Mouse (Mus musculus) kidney, postnatal 0 days (tissue): Measurements from ENCODE around the gene Jph3. TPM values are rescaled to one million over a fixed set of nuclear protein-coding genes. Genes with fewer than 3 reads are reported as not detected.

Experiments used
- ATAC-seq: fragments of 200-750 bp; cut with Nextera tagmentation; replicated peaks from 2 replicates; pipeline ENCODE4 v1.8.0; 2017; ENCODE audit warnings: low read depth, moderate number of reproducible peaks, moderate TSS enrichment, moderate library complexity; ENCODE audit not compliant: low FRiP score
- DNase-seq: peaks from one replicate; pipeline ENCODE4 v3.0.0-alpha.2; 2016; ENCODE audit warnings: low spot score
- H3K27ac ChIP-seq: fragments of 300-500 bp; sonication (generic); 2 replicates; pipeline ENCODE4 v1.5.1; 2014; ENCODE audit warnings: mild to moderate bottlenecking
- H3K27me3 ChIP-seq: fragments of 300-500 bp; sonication (generic); 2 replicates; pipeline ENCODE4 v1.6.1; 2014; ENCODE audit warnings: low read length, mixed read lengths; ENCODE audit not compliant: insufficient read depth
- H3K36me3 ChIP-seq: fragments of 300-500 bp; sonication (generic); 2 replicates; pipeline ENCODE4 v1.6.1; 2014; ENCODE audit warnings: low read length, mixed read lengths; ENCODE audit not compliant: insufficient read depth
- H3K4me1 ChIP-seq: fragments of 300-500 bp; sonication (generic); replicated peaks from 2 replicates; pipeline ENCODE4 v1.6.1; 2014; ENCODE audit warnings: antibody characterized with exemption, low read length, mixed read lengths; ENCODE audit not compliant: insufficient read depth
- H3K4me2 ChIP-seq: fragments of 300-500 bp; sonication (generic); 2 replicates; pipeline ENCODE4 v1.6.1; 2014; ENCODE audit warnings: mild to moderate bottlenecking, low read length, moderate library complexity, mixed read lengths
- H3K4me3 ChIP-seq: fragments of 300-500 bp; sonication (generic); replicated peaks from 2 replicates; pipeline ENCODE4 v1.5.1; 2014; ENCODE audit warnings: low read depth, low read length
- H3K9ac ChIP-seq: fragments of 300-500 bp; sonication (generic); 2 replicates; pipeline ENCODE4 v1.6.1; 2014; ENCODE audit warnings: low read depth, low read length
- H3K9me3 ChIP-seq: fragments of 300-500 bp; sonication (generic); replicated peaks from 2 replicates; pipeline ENCODE4 v1.6.1; 2016; ENCODE audit warnings: low read length, inconsistent platforms, mixed read lengths
- CTCF ChIP-seq: IDR thresholded peaks from 2 replicates; pipeline ENCODE4 v1.5.1; 2016; ENCODE audit warnings: antibody characterized with exemption, low read depth, mild to moderate bottlenecking, moderate library complexity
- WGBS: fragments of 180-500 bp; shearing (Covaris S2); extraction: QIAGEN DNeasy Blood & Tissue Kit; methylation state at CpG from one replicate; pipeline ENCODE4 v1.1.7; 2014; 5-methylcytosine and 5-hydroxymethylcytosine counted together
- polyA plus RNA-seq: library from polyadenylated mRNA; unstranded; fragments of >200 nt; fragmentation: Nextera tagmentation; extraction: Ambion mirVana; gene quantifications from 2 replicates; pipeline ENCODE4 v1.2.1, GENCODE M21; 2015

The Jph3 gene
- polyA plus RNA-seq, 1 experiment from 2014 or later = 0.41 TPM

- H3K9ac ChIP-seq = no peak overlapping the region
- no peak overlapping the region for H3K4me2 ChIP-seq
- no peaks in the 10 kb centered on the region for H3K4me1 ChIP-seq
- H3K27ac ChIP-seq = no peak overlapping the region
- TF ChIP-seq CTCF = no peak
- no peak for DNase-seq
- H3K36me3 ChIP-seq = no peaks in the 10 kb centered on the region
- no peaks in the 10 kb centered on the region for H3K27me3 ChIP-seq
- no peak overlapping the region for H3K4me3 ChIP-seq
- no peak for ATAC-seq
- no peaks in the 10 kb centered on the region for H3K9me3 ChIP-seq
- 72% methylated on average over 7 of the region's 7 CpGs for WGBS
Observed at GRCm38 (mm10) chr8:121765594-121766138, 36.2 kb downstream of the Jph3 start.

DNA sequence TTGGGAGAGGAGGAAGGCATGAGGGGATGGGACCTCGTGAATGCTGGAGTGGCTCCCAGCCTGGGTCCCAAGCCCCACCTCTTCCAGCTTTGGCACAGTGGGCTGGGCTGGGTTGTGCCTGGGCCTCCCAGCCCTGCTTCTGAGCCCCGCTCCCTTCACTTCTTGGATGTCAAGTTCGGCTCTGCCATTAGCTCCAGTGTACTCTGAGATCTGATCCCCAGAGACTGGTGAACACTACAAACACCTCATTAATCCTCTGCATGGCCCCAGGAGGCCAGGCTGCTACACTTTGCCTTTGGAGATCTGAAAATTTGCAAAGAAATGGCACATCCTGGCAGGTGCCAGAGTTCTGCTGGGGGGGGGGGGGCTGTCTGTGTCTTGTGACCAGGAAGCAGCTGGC, 39.7 kb downstream of the Jph3 start:
- DNase-seq (no peak), ATAC-seq (no peak)
- H3K4me2 ChIP-seq = no peak overlapping the region
- H3K9me3 ChIP-seq = no peaks in the 10 kb centered on the region
- H3K4me1 ChIP-seq = no peaks in the 10 kb centered on the region
- no peak overlapping the region for H3K4me3 ChIP-seq
- H3K36me3 ChIP-seq = no peaks in the 10 kb centered on the region
- H3K27me3 ChIP-seq = no peaks in the 10 kb centered on the region
- H3K27ac ChIP-seq = no peak overlapping the region
- H3K9ac ChIP-seq = no peak overlapping the region
- 48% methylated on average over 3 of the region's 3 CpGs for WGBS
- no peak for TF ChIP-seq CTCF

GRCm38 (mm10) chr8:121769621-121770020, 40.2 kb downstream of the Jph3 start:
- no peak for TF ChIP-seq CTCF
- H3K4me1 ChIP-seq = no peaks in the 10 kb centered on the region

GRCm38 (mm10) chr8:121770845-121771752, 41.7 kb downstream of the Jph3 start:
- no peaks in the 10 kb centered on the region for H3K4me1 ChIP-seq
- no peaks in the 10 kb centered on the region for H3K9me3 ChIP-seq
- H3K4me2 ChIP-seq = no peak overlapping the region
- H3K27me3 ChIP-seq = no peaks in the 10 kb centered on the region
- H3K9ac ChIP-seq = no peak overlapping the region
- no peak for ATAC-seq
- no peak overlapping the region for H3K27ac ChIP-seq
- no peak for DNase-seq
- H3K36me3 ChIP-seq = no peaks in the 10 kb centered on the region
- no peak for TF ChIP-seq CTCF
- 25% methylated on average over 19 of the region's 19 CpGs for WGBS
- H3K4me3 ChIP-seq = no peak overlapping the region

More at GRCm38 (mm10) chr8:121769621-121770020, 40.2 kb downstream of the Jph3 start:
- ATAC-seq = no peak
- Histone ChIP-seq H3K27ac (no peak overlapping the region), H3K4me2 (no peak overlapping the region), H3K27me3 (no peaks in the 10 kb centered on the region), H3K36me3 (no peaks in the 10 kb centered on the region), H3K9ac (no peak overlapping the region), H3K9me3 (no peaks in the 10 kb centered on the region), H3K4me3 (no peak overlapping the region)
- WGBS = 86% methylated on average over 2 of the region's 2 CpGs
- no peak for DNase-seq

DNA sequence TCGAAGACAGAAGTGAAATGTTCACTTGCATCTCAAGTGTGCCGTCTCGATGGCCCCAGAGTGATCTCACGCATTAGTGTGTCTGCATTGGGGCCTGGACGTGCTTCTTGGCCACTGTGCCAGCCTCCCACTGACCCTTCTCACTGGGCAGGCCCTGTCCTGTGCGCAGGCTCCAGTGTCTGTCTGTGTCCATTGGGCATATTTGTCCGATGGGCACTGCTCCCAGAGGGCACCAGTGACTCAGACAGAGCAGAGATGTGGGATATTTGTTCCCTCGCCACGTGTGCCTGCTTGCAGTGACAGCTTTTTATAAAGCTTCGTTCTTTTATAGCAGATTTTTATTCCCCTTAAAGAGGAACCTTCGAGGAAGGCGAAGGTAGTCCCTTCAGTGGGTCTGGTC, 44.5 kb downstream of the Jph3 start:
- WGBS = 80% methylated on average over 12 of the region's 12 CpGs
- Histone ChIP-seq H3K4me1 (no peaks in the 10 kb centered on the region), H3K4me3 (no peak overlapping the region), H3K27ac (no peak overlapping the region), H3K36me3 (no peaks in the 10 kb centered on the region), H3K27me3 (no peaks in the 10 kb centered on the region), H3K9me3 (no peaks in the 10 kb centered on the region), H3K9ac (no peak overlapping the region), H3K4me2 (no peak overlapping the region)
- no peak for TF ChIP-seq CTCF
- ATAC-seq = no peak
- DNase-seq = no peak

DNA sequence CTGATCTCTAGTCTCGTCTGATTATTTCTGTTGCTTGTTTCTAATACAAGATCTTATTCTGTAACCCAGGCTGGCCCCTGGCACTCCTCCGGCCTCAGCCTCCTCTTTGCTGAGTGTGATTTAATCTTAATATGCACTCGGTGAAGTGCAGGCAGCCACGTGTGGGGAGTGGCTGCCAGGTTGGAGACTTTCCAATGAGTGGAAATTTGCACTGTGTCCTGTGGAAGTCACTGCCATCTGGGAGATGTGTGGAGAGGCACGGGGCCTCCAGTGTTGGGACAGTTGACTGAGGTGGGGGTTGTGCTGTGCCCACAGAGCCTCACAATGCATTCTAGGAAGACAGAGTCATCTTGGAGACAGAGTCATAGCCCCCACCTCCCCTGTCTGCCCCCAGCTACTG, 53.1 kb downstream of the Jph3 start:
- DNase-seq = no peak
- 53% methylated on average over 5 of the region's 5 CpGs for WGBS
- Histone ChIP-seq H3K9me3 (no peaks in the 10 kb centered on the region), H3K36me3 (no peaks in the 10 kb centered on the region), H3K27ac (no peak overlapping the region), H3K27me3 (no peaks in the 10 kb centered on the region), H3K9ac (no peak overlapping the region), H3K4me3 (no peak overlapping the region), H3K4me1 (no peaks in the 10 kb centered on the region), H3K4me2 (no peak overlapping the region)
- no peak for TF ChIP-seq CTCF
- no peak for ATAC-seq
